Mouse (Mus musculus): ENCODE measurements around the gene Tbxa2r. TPM values are rescaled to one million over a fixed set of nuclear protein-coding genes. Genes with fewer than 3 reads are reported as not detected.

Gene Tbxa2r
- polyA plus RNA-seq, 1 experiment from 2014 or later = 3.7 TPM

DNA sequence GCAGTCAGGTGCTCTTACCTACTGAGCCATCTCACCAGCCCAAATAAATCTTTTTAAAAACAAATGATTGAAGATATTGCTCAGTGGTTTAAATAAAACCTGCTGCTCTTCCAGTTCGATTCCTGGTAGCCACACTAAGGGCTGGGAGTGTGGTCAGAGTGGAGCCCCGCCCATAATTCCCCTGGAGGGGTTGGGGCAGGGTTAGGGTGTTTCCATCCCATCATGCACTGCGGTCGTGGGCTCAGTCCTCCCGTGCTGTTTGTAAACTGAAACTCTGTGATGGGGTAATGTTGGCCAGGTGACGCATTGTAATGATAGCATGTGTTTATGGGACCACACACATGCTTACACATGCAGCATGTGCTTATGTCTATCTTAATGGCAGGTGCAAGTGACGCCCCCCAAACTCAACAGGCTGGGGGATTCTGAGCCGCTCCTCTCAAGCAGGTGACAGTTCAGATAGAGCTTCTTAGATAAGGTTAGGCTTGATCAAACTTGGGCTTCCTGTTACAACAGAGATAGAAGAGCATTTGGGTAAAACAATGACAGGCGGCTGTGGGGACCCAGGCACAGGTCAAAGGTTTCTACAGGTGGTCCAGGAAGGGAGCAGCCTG lies 23.3 kb downstream of the Tbxa2r start:
- WGBS = 30% methylated on average over 9 of the region's 9 CpGs
- Histone ChIP-seq H3K4me3 (replicated peaks; ENCODE audit: low read depth, low read length) (no peak overlapping the region), H3K36me3 (ENCODE audit: control insufficient read depth, insufficient read depth, low read length) (no peaks in the 10 kb centered on the region), H3K4me1 (ENCODE audit: control insufficient read depth, insufficient read depth, low read length) (peaks cover 11% of the 10 kb centered on the region), H3K27me3 (ENCODE audit: control insufficient read depth, insufficient read depth, low read length) (no peaks in the 10 kb centered on the region), H3K9ac (replicated peaks; ENCODE audit: low read length) (no peak overlapping the region), H3K27ac (replicated peaks; ENCODE audit: low read depth, low read length) (no peak overlapping the region), H3K9me3 (ENCODE audit: control insufficient read depth, low read length) (no peaks in the 10 kb centered on the region), H3K4me2 (ENCODE audit: low read length) (no peak overlapping the region)
- DNase-seq = no peak
- no peak for ATAC-seq (ENCODE audit: low FRiP score, low TSS enrichment)

DNA sequence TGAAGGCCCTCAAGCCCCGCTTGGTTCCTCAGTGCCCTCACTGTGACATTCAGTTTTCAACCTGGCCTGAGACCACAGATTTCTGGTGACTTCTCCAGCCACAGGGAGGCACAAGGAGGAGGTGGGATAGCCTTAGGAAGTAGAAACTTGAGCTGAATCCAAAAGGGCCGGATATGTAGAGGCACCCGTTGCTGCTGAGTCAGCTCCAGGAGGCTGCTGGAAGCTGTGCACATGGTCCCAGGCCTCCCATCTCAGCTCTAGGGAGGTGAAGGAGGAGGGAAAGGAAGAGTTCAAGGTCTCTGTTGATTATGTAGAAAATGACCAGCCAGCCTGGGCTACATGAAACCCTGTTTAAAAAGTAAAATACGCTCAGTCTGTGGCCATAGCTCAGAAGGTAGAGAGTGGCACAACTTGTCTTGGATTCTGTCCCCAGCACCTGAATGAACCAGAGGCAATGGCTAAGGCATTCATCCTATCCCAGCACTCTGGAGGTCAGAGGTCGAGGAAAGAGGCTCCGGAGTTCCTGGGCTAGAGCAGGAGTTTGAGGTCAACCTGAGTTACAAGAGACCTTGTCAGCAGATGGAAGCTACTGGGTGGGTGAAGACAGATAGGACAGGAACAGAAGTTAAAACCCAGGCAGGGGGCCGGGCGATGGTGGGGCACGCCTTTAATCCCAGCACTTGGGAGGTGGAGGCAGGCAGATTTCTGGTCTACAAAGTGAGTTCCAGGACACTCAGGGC lies 26.4 kb downstream of the Tbxa2r start:
- ATAC-seq (ENCODE audit: low FRiP score, low TSS enrichment) (no peak), DNase-seq (no peak)
- no peaks in the 10 kb centered on the region for H3K9me3 ChIP-seq (ENCODE audit: control insufficient read depth, low read length)
- peaks cover 13% of the 10 kb centered on the region for H3K4me1 ChIP-seq (ENCODE audit: control insufficient read depth, insufficient read depth, low read length)
- H3K27me3 ChIP-seq (ENCODE audit: control insufficient read depth, insufficient read depth, low read length) = no peaks in the 10 kb centered on the region
- WGBS = 56% methylated on average over 9 of the region's 9 CpGs
- H3K9ac ChIP-seq (replicated peaks; ENCODE audit: low read length) = 0 out of 2 replicates have a peak overlapping the region, but pooled peaks have one; percentile 3
- H3K27ac ChIP-seq (replicated peaks; ENCODE audit: low read depth, low read length) = no peak overlapping the region
- no peaks in the 10 kb centered on the region for H3K36me3 ChIP-seq (ENCODE audit: control insufficient read depth, insufficient read depth, low read length)
- no peak overlapping the region for H3K4me3 ChIP-seq (replicated peaks; ENCODE audit: low read depth, low read length)
- H3K4me2 ChIP-seq (ENCODE audit: low read length) = no peak overlapping the region

DNA sequence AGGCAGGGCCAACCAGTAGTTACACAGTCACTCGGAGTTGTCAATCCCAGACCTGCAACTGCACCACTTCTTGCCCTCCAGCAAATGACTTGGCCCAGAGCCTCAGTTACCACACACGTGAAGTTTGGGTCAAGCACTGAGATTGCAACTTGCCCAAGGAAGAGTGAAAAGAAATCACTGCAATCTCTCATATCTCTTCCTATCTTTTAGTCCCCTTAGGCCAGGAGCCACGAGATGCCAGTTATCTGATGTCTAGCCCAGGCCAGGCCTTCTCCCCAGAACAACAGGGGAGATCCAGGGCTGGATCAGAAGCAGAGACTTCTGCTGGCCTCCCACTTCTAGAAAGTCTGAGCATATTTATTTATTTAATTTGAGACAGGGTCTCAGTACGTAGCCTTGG lies 27.0 kb downstream of the Tbxa2r start:
- no peak overlapping the region for H3K4me2 ChIP-seq (ENCODE audit: low read length)
- H3K4me1 ChIP-seq (ENCODE audit: control insufficient read depth, insufficient read depth, low read length) = peaks cover 12% of the 10 kb centered on the region
- no peaks in the 10 kb centered on the region for H3K9me3 ChIP-seq (ENCODE audit: control insufficient read depth, low read length)
- no peak for ATAC-seq (ENCODE audit: low FRiP score, low TSS enrichment)
- WGBS = 82% methylated on average over 4 of the region's 4 CpGs
- no peak overlapping the region for H3K27ac ChIP-seq (replicated peaks; ENCODE audit: low read depth, low read length)
- no peaks in the 10 kb centered on the region for H3K27me3 ChIP-seq (ENCODE audit: control insufficient read depth, insufficient read depth, low read length)
- no peak overlapping the region for H3K9ac ChIP-seq (replicated peaks; ENCODE audit: low read length)
- H3K4me3 ChIP-seq (replicated peaks; ENCODE audit: low read depth, low read length) = no peak overlapping the region
- no peak for DNase-seq
- no peaks in the 10 kb centered on the region for H3K36me3 ChIP-seq (ENCODE audit: control insufficient read depth, insufficient read depth, low read length)

DNA sequence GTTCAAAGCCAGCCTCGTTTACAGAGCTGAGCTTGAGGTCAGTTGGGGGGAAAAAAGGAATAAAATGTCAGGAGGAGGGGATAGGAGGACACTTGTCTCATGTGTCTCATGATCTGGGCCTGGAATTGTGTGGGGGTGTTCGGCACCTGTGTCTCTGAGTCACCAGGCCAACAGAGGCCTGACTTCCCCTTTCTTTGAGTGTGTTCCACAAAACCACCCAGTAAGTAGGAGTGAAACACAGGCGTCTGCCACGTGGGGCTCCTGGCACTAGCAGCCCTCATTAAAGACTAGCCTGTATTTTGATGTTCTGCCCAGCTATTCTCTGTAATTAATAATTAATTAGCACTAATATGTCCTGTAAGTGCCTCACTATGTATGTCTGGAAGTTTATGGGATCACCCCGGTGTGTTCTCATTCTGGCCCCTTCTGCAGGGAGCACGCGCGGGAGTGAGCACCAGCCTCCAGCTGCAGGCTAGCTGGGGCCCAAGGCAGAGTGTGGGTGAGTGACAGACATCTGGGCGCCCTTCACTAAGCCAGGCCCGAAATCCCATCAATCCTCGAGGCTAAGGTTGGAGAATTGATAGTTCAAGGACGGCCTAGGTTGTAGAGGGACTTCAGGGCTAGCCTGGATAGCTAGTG lies 27.9 kb downstream of the Tbxa2r start:
- Histone ChIP-seq H3K36me3 (ENCODE audit: control insufficient read depth, insufficient read depth, low read length) (0 out of 2 replicates have a peak, but pooled peaks cover 2% of the 10 kb centered on the region), H3K4me2 (ENCODE audit: low read length) (peak overlapping the region; percentile 97), H3K27ac (replicated peaks; ENCODE audit: low read depth, low read length) (no peak overlapping the region), H3K4me1 (ENCODE audit: control insufficient read depth, insufficient read depth, low read length) (peaks cover 12% of the 10 kb centered on the region), H3K4me3 (replicated peaks; ENCODE audit: low read depth, low read length) (no peak overlapping the region), H3K9me3 (ENCODE audit: control insufficient read depth, low read length) (no peaks in the 10 kb centered on the region), H3K9ac (replicated peaks; ENCODE audit: low read length) (no peak overlapping the region), H3K27me3 (ENCODE audit: control insufficient read depth, insufficient read depth, low read length) (no peaks in the 10 kb centered on the region)
- WGBS = 57% methylated on average over 12 of the region's 12 CpGs
- DNase-seq (no peak), ATAC-seq (ENCODE audit: low FRiP score, low TSS enrichment) (no peak)

DNA sequence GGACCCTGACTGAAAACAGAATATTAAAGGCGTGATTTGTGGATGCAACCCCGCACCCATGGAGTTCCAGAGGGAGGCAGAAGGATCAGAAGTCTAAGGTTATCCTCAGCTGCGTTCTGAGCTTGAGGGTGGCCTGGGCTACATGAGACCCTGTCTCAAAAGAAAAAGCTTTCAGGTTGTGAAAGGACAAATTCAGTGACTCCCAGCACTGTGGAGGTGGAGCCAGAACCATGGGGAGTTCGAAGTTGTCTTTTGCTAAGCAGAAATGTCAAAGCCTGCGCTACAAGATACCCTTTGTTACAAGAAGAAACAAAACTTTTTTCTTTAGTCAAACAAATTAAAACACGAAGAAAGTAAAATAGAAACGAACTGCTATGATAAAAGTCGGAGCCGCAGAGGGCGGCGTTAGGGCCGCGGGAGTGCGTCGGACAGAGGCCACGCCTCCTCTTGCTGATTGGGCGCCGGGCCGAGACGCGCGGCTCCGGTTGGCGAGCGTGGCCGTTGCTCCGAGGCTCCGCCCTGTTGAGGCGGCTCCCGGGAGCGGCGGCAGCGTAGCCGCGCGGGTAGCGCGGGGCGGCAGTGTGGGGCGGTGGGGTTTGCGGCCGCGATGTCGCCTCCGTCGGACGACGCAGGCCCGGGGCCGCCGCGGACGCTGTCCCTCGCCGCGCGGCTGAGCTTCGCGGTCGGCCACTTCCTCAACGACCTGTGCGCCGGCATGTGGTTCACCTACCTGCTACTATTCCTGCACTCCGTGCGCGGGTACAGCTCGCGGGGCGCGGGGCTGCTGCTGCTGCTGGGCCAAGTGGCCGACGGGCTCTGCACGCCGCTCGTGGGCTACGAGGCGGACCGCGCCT lies 28.7 kb downstream of the Tbxa2r start, which contains the start of gene Mfsd12:
TSS of gene Mfsd12 (plus strand) at position 501 of the 854 bp plus-strand sequence.
- peak within 1 kb of the TSS; percentile 81 for H3K9ac ChIP-seq (replicated peaks; ENCODE audit: low read length)
- ATAC-seq (ENCODE audit: low FRiP score, low TSS enrichment) (peak; percentile 89), DNase-seq (peak; percentile 96)
- H3K27me3 ChIP-seq (ENCODE audit: control insufficient read depth, insufficient read depth, low read length) = no peaks in the 10 kb centered on the region
- H3K27ac ChIP-seq (replicated peaks; ENCODE audit: low read depth, low read length) = peak within 1 kb of the TSS; percentile 66
- H3K36me3 ChIP-seq (ENCODE audit: control insufficient read depth, insufficient read depth, low read length) = 0 out of 2 replicates have a peak, but pooled peaks cover 2% of the 10 kb centered on the region
- WGBS = 2% methylated on average over 75 of the region's 79 CpGs
- peak within 1 kb of the TSS; percentile 74 for H3K4me3 ChIP-seq (replicated peaks; ENCODE audit: low read depth, low read length)
- H3K9me3 ChIP-seq (ENCODE audit: control insufficient read depth, low read length) = no peaks in the 10 kb centered on the region
- peak within 1 kb of the TSS; percentile 97 for H3K4me2 ChIP-seq (ENCODE audit: low read length)
- peaks cover 12% of the 10 kb centered on the region for H3K4me1 ChIP-seq (ENCODE audit: control insufficient read depth, insufficient read depth, low read length)

DNA sequence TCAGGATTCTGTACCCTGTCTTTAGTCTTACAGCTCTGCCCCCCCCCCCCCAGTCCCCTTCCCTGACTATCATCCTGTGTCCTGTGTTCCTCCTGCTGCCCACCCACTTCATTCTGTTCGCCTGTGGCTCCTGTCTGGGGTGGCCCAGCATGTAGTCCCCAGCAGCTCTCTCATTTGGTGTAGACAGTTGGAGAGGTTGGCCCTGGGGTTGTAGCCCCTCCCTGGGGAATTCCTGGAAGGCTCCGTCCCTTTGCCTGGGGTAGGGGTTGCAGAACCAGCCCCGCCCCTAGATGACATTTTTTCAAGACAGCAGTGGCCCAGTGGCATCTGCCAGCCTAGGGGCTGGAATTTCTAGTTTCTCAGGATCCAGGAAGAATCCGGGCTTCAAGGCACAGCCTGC lies 29.7 kb downstream of the Tbxa2r start:
- ATAC-seq (ENCODE audit: low FRiP score, low TSS enrichment) (no peak), DNase-seq (no peak)
- peaks cover 12% of the 10 kb centered on the region for H3K4me1 ChIP-seq (ENCODE audit: control insufficient read depth, insufficient read depth, low read length)
- peak overlapping the region; percentile 97 for H3K4me2 ChIP-seq (ENCODE audit: low read length)
- H3K27me3 ChIP-seq (ENCODE audit: control insufficient read depth, insufficient read depth, low read length) = peaks cover 5% of the 10 kb centered on the region; the same call in 1 of the 2 replicates
- peak overlapping the region; percentile 74 for H3K4me3 ChIP-seq (replicated peaks; ENCODE audit: low read depth, low read length)
- WGBS = 21% methylated on average over 4 of the region's 4 CpGs
- H3K9me3 ChIP-seq (ENCODE audit: control insufficient read depth, low read length) = no peaks in the 10 kb centered on the region
- no peak overlapping the region for H3K27ac ChIP-seq (replicated peaks; ENCODE audit: low read depth, low read length)
- H3K9ac ChIP-seq (replicated peaks; ENCODE audit: low read length) = peak overlapping the region; percentile 81; the same call in 1 of the 2 replicates
- H3K36me3 ChIP-seq (ENCODE audit: control insufficient read depth, insufficient read depth, low read length) = peaks cover 2% of the 10 kb centered on the region; the same call in 1 of the 2 replicates

DNA sequence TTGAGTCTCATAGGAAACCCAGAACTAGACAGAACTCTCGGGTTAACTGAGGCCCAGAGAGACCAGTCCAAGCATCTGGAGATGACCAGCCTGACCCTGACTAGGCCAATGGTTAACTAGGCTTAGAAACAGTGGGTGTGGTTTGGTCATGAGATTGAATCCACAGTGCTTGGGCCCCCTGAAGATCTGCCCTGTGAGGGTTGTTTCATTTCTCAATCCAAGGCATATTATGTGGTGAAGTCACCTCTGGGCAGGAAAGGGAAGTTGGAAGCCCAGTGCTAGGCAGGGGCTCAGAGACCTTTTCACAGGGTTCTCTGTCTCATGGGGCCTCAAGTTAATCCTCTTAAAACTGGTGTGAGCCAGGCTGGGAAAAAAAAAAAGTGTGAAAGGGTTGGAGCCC lies 30.3 kb downstream of the Tbxa2r start:
- H3K9me3 ChIP-seq (ENCODE audit: control insufficient read depth, low read length) = no peaks in the 10 kb centered on the region
- no peak overlapping the region for H3K27ac ChIP-seq (replicated peaks; ENCODE audit: low read depth, low read length)

DNA sequence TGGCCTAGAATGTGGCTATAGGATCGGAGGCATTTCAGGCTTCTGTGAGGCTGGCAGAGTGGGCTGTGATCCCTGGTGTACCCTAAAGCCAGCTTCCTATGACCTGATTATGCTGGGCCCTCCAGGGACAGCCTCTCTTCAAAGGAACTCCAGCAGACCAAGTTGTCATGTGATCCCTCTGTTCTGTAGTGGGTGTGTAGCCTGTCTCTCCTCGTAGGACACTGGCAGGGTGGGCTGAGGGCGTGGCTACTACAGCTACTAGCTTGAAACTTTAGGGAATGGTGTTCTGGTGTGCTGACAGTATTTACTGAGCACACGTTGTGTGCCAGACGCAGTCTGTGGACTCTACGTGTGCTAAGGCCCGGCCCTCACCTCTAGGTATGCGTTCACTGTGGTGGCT lies 32.2 kb downstream of the Tbxa2r start:
- no peak overlapping the region for H3K27ac ChIP-seq (replicated peaks; ENCODE audit: low read depth, low read length)
- peaks cover 14% of the 10 kb centered on the region; the same call in 1 of the 2 replicates for H3K27me3 ChIP-seq (ENCODE audit: control insufficient read depth, insufficient read depth, low read length)
- ATAC-seq (ENCODE audit: low FRiP score, low TSS enrichment) (no peak), DNase-seq (no peak)
- peaks cover 31% of the 10 kb centered on the region for H3K4me1 ChIP-seq (ENCODE audit: control insufficient read depth, insufficient read depth, low read length)
- no peak overlapping the region for H3K4me2 ChIP-seq (ENCODE audit: low read length)
- WGBS = 73% methylated on average over 8 of the region's 8 CpGs
- peaks cover 2% of the 10 kb centered on the region; the same call in 1 of the 2 replicates for H3K36me3 ChIP-seq (ENCODE audit: control insufficient read depth, insufficient read depth, low read length)
- H3K9me3 ChIP-seq (ENCODE audit: control insufficient read depth, low read length) = no peaks in the 10 kb centered on the region
- no peak overlapping the region for H3K4me3 ChIP-seq (replicated peaks; ENCODE audit: low read depth, low read length)
- no peak overlapping the region for H3K9ac ChIP-seq (replicated peaks; ENCODE audit: low read length)

More for the DNA sequence above, 30.3 kb downstream of the Tbxa2r start:
- H3K36me3 ChIP-seq (ENCODE audit: control insufficient read depth, insufficient read depth, low read length) = peaks cover 2% of the 10 kb centered on the region; the same call in 1 of the 2 replicates
- no peak for DNase-seq
- peak overlapping the region; percentile 81; the same call in 1 of the 2 replicates for H3K9ac ChIP-seq (replicated peaks; ENCODE audit: low read length)
- WGBS = 62% methylated on average over 1 of the region's 1 CpGs
- H3K27me3 ChIP-seq (ENCODE audit: control insufficient read depth, insufficient read depth, low read length) = peaks cover 6% of the 10 kb centered on the region; the same call in 1 of the 2 replicates
- H3K4me2 ChIP-seq (ENCODE audit: low read length) = peak overlapping the region; percentile 97
- no peak overlapping the region; the same call in 1 of the 2 replicates for H3K4me3 ChIP-seq (replicated peaks; ENCODE audit: low read depth, low read length)
- no peak for ATAC-seq (ENCODE audit: low FRiP score, low TSS enrichment)
- H3K4me1 ChIP-seq (ENCODE audit: control insufficient read depth, insufficient read depth, low read length) = peaks cover 16% of the 10 kb centered on the region

All from midbrain, embryonic 14.5 days (tissue).